Mouse (Mus musculus): ENCODE results near the gene Olfr525.

Olfr525 gene

GRCm38 (mm10) chr7:140320558-140320957 lies at the start of gene Olfr525:
Olfr525 (plus strand) TSS chr7:140320858.
- DNase-seq (ENCODE audit: low spot score): no peak

- no peak for DNase-seq (ENCODE audit: low spot score)
These were observed 24.9 kb upstream of the Olfr525 start for GRCm38 (mm10) chr7:140295746-140296145.

- no peak for DNase-seq (ENCODE audit: low spot score)
These were observed 23.8 kb upstream of the Olfr525 start for GRCm38 (mm10) chr7:140296876-140297275.

GRCm38 (mm10) chr7:140299416-140299815 lies 21.2 kb upstream of the Olfr525 start:
- no peak for DNase-seq (ENCODE audit: low spot score)

- DNase-seq (ENCODE audit: low spot score): no peak
These were observed 735 bp upstream of the Olfr525 start for GRCm38 (mm10) chr7:140319861-140320385.

- DNase-seq (ENCODE audit: low spot score): no peak
These were observed 477 bp downstream of the Olfr525 start for GRCm38 (mm10) chr7:140321135-140321534.

GRCm38 (mm10) chr7:140329766-140330304 lies 9.2 kb downstream of the Olfr525 start:
- DNase-seq (ENCODE audit: low spot score): no peak

- DNase-seq (ENCODE audit: low spot score): no peak
These were observed 13.1 kb downstream of the Olfr525 start, which contains the start of gene Olfr527 for GRCm38 (mm10) chr7:140333717-140334116. Olfr527 (plus strand) TSS chr7:140334017.

GRCm38 (mm10) chr7:140361571-140361970 lies 40.9 kb downstream of the Olfr525 start, which contains the start of gene Olfr60:
Olfr60 (minus strand) TSS chr7:140361671.
- DNase-seq (ENCODE audit: low spot score): no peak

- DNase-seq (ENCODE audit: low spot score): no peak
These were observed 53.6 kb downstream of the Olfr525 start for GRCm38 (mm10) chr7:140374300-140374699.

- no peak for DNase-seq (ENCODE audit: low spot score)
These were observed 55.6 kb downstream of the Olfr525 start, which contains the start of gene Olfr530 for GRCm38 (mm10) chr7:140376231-140376630. Olfr530 (minus strand) TSS chr7:140376331.

GRCm38 (mm10) chr7:140376911-140377310 lies 56.3 kb downstream of the Olfr525 start:
- DNase-seq (ENCODE audit: low spot score): no peak
